Mouse (Mus musculus) hindbrain, embryonic 15.5 days (tissue): ENCODE results near the gene G3bp2. TPM values are rescaled to one million over a fixed set of nuclear protein-coding genes. Genes with fewer than 3 reads are reported as not detected.

ENCODE experiments used
- polyA plus RNA-seq: library from polyadenylated mRNA; unstranded; fragments of >200 nt; fragmentation: Nextera tagmentation; extraction: Ambion mirVana; gene quantifications from 2 replicates; pipeline ENCODE4 v1.2.1, GENCODE M21; 2015

G3bp2 gene
- polyA plus RNA-seq, 1 experiment from 2014 or later, result 337 TPM

Other genes starting within 250 kb of the G3bp2 start
- 82.2 and 85.0 TPM in 2 replicates for gene Rchy1, start 120.7 kb downstream of the G3bp2 start, polyA plus RNA-seq
- 0.21 and 0.43 TPM in 2 replicates for gene Odaph, start 96.2 kb downstream of the G3bp2 start, polyA plus RNA-seq
- 13.7 and 14.8 TPM in 2 replicates for gene Cdkl2, start 39.8 kb downstream of the G3bp2 start, polyA plus RNA-seq
- 38.7 and 44.6 TPM in 2 replicates for gene Uso1, start 54.2 kb upstream of the G3bp2 start, polyA plus RNA-seq
- not detected in 2 replicates for gene U90926, start 131.7 kb upstream of the G3bp2 start, polyA plus RNA-seq
- 0.38 and 0.52 TPM in 2 replicates for gene Ppef2, start 172.6 kb upstream of the G3bp2 start, polyA plus RNA-seq
- gene Naaa, start 194.5 kb upstream of the G3bp2 start, polyA plus RNA-seq, result 21.9 and 24.1 TPM in 2 replicates
- gene Sdad1, start 226.8 kb upstream of the G3bp2 start, polyA plus RNA-seq, result 27.5 and 31.4 TPM in 2 replicates
- not detected in 2 replicates for gene Cxcl9, start 244.4 kb upstream of the G3bp2 start, polyA plus RNA-seq
- 6.1 and 6.9 TPM in 2 replicates for gene Art3, start 248.1 kb upstream of the G3bp2 start, polyA plus RNA-seq